Mouse (Mus musculus) CD4-positive, CD25-positive, alpha-beta regulatory T cell, adult 2 months (primary cell): ENCODE results near the gene Atp13a2.

Source experiments
- DNase-seq: peaks from one replicate; pipeline ENCODE4 v3.0.0-alpha.2; 2012; ENCODE audit warnings: low read depth, low spot score

Gene Atp13a2

GRCm38 (mm10) chr4:140961467-140962206 lies 25.0 kb upstream of the Atp13a2 start:
- no peak for DNase-seq

GRCm38 (mm10) chr4:140962207-140962909 lies 24.3 kb upstream of the Atp13a2 start:
- DNase-seq: no peak

- peak; percentile 20 for DNase-seq
These were observed 23.7 kb upstream of the Atp13a2 start for GRCm38 (mm10) chr4:140962950-140963349.

DNA sequence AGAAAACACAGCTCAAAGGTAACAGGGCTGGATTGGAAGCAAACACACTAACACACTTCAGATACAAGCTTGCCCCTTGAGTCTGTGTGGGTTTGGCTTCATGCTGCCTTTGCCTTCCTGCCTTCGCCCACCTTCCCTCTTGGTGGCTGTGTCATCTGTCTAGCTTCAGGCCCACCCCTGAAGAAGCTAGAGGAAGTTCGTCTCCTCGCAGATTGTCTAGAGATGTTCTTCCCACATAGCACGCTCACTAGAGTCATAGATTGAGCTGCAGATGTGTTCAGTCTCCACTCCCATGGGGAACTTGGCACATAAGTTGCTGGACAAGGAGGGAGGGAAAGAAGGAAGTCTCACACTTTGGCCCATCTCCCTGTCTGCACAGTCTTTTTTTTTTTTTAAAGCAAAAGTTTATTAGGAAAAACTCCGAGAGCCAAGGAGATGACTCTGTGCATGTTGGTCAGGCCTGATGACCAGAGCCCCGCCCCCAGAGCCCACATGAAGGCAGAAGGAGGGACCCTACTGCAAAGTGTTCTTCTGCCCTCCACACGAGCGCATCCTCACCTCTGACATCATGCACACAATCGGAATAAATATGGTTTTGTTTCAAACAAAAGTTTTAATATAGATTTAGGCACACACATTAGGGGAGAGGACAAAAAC lies 22.6 kb upstream of the Atp13a2 start:
- DNase-seq: no peak

- peak; percentile 86 for DNase-seq
These were observed 22.1 kb upstream of the Atp13a2 start for GRCm38 (mm10) chr4:140964620-140965019.

DNA sequence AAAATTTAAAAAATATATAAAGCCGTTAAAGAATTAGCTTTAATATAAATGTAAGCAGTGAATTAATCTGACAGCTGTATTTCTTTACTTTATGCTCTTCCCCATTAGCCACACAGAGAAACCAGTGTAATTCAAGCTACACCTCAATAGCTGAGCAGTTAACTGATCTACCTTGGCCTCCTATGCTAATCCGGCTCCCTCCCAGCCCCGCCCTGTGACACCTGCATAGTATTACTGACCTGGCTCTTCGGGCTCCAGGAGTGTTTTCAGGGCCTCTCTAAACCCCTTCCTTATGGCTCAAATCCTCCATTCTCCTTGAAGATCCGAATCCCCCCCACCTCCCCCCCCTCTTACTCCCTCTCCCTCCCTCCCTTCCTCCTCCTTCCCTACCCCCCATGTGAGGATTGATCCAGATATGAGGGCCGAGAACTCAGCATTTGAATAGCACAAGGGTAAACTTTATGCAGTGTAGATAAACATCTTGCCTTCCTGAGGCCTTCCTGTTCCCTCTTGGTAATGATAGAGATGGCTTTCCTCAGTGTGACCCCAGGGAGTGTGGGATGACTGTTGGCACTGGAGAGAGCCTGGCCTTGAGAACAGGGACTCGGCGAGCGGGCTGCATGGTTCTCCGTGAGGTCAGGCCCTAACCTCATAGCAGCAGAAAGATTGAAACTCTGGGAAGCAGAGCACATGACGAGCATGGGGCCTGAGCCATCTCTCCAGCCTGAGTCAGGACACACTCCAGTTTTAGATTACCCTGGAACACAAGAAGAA lies 19.1 kb upstream of the Atp13a2 start:
- no peak for DNase-seq

GRCm38 (mm10) chr4:140971691-140972090 lies 15.0 kb upstream of the Atp13a2 start:
- DNase-seq: no peak

GRCm38 (mm10) chr4:140974408-140974807 lies 12.3 kb upstream of the Atp13a2 start:
- no peak for DNase-seq

GRCm38 (mm10) chr4:140975356-140975755 lies 11.3 kb upstream of the Atp13a2 start:
- DNase-seq: no peak

DNA sequence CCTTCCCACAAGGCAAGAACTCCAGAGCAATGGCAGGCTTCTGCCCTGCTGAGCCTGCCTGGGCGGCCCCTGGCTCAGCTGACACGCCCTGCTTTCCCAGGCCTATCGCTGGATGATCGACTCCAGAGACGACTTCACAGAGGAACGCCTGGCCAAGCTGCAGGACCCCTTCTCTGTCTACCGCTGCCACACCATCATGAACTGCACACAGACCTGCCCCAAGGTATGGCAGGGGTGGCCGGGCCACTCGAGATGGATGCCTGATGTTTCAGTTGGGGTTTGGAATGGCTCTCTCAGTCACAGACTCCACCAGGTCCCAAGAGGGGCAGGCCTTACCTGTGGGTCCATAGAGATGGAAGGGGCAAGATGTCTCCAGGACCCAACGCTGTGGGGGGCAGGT lies 9.4 kb upstream of the Atp13a2 start:
- no peak for DNase-seq

DNA sequence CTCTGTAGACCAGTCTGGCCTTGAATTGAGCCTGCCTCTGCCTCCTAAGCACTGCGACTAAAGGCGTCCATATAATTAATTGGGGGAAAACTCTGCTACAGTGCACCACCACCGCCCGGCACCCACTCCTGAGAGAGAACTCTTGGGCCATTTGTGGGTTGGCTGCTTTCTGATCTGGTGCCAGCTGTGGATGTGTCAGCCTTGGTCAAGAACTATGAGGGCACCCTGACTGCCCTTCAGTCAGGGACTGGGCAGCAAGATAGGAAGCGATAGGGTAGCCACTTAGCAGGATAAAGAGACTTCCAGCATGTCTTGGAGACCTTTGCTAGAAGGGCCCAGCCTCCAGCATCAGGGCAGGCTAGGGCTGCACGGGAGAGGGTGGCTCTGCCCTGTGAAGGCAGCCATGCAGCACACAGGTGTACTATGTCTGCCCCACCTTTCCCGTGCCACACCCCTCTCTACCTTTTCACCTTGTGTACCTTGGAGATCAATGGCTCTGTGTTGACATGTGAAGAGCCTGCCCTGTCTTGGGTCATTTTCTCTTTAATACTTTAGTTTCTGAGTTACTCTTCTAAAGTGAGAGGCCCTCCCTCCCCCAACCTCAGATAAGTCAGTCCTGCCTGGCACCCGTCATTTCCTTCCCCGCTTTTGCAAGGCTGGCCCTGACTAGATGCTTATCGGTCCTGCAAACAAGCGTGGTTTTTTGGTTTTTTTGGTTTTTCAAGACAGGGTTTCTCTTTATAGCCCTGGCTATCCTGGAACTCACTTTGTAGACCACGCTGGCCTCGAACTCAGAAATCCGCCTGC lies 8.6 kb upstream of the Atp13a2 start:
- peak; percentile 50 for DNase-seq

GRCm38 (mm10) chr4:140981605-140982004 lies 5.1 kb upstream of the Atp13a2 start:
- DNase-seq: peak; percentile 42

- DNase-seq: no peak
These were observed 3.9 kb upstream of the Atp13a2 start for GRCm38 (mm10) chr4:140982808-140983207.

- DNase-seq: peak; percentile 67
These were observed 3.2 kb upstream of the Atp13a2 start for GRCm38 (mm10) chr4:140983442-140983841.

DNA sequence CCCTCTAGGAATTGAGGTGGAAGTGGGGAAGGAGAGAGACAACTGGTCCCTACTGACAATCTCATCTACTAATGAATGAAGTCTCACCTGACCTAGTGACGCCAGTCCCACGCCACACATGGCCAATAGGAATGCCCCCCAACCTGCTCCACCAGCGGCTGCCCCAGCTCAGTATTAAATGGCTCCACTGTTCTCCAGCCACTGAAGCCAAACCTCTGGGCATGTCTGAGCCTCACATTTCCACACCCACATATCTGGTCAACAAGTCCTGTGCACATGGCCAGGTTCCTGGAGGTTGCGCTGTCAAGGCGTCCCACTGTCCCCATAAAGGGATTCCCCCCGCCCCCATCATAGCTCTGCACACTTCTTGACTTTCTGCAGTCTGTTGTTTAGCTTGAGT lies 2.1 kb upstream of the Atp13a2 start:
- DNase-seq: no peak

DNA sequence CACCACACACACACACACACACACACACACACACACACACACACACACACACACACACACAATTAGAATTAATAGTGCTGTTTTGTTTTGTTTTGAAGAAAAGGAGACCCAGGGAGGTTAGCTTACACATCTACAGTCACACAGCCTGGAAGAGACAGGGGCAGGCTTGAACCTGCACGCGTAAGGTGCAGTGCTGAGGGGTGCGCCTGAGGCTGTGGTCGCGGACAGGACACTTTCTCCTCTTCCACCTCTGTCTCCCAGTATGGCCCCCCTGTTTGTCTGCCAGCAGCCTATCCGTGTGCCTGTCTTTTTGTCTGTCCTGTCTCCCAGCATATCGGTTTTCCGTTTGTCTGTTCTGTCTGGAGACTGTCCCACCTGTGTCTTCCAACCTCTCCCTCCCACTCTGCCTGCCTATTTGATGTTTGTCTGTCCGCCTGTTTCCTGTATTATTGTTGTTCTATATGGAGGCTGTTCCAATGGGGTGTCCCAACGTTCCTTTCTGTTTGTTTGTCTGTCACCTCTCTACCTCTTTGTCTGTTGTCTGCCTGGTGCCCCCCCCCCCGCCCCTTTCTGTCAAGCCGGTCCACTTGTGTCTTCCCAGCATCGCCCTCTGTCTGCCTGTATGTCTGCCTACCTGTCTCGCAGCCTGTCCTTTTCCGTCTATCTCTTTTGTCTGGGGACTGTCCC lies 506 bp upstream of the Atp13a2 start:
- no peak for DNase-seq

DNA sequence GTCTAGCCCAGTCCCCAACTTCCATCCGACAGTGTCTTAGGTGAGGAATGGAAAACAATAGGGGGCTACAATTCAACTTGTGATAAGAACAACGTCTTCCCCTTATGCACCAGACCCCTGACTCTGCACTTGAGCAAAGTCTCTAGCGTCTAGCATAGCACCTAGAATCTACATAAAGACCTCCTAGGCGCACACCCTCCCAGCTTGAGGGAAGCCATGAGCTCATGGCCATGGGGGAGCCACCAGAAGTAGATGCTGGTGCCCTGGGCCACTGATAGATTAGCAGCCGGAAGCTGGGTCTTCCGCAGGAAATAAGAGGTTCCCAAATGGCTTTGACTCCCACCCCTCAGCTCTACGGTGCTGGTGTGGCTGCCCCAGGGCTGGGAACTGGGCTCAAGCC lies 803 bp downstream of the Atp13a2 start:
- peak; percentile 37 for DNase-seq

- no peak for DNase-seq
These were observed 2.1 kb downstream of the Atp13a2 start for GRCm38 (mm10) chr4:140988706-140989290.

DNA sequence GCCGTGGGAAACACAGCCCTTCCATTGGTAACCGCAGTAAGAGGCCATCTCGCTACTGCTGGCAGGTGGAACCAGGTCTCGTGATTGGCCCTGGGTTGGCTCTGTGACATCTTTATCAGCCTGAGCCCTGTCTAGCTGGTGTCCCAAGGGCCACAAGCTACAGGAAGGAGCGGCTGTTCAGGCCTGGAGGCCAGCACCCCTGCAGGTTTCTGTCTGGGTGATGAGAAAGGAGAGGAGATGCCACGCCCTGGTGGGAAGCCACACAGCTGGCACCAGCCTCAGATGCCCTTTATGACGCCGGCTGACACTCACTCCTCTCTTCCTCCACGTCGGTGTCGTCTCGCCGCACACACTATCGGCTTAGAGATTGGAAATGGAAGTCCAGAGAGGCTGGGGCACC lies 2.8 kb downstream of the Atp13a2 start:
- peak; percentile 34 for DNase-seq

DNA sequence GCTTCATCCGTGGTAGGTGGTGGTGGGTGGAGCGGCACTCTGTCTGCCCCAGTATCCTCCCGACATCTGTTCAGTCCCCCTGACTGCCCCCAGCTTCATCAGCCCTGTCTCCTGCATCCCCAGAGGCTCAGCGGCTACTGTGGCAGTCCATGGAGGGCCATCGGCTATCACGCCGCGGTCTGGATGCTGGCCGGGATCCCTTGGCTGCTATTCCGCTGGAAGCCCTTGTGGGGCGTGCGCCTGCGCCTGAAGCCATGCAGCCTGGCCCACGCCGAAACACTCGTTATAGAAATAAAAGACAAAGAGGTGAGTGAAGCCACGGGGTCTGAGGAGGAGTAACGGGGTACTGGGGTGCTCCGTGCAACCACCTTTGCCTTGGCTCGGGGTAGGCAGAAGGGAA lies 5.5 kb downstream of the Atp13a2 start:
- no peak for DNase-seq
